17 mouse cellular contexts compared by ENCODE assay signal in the genomic region with DNA sequence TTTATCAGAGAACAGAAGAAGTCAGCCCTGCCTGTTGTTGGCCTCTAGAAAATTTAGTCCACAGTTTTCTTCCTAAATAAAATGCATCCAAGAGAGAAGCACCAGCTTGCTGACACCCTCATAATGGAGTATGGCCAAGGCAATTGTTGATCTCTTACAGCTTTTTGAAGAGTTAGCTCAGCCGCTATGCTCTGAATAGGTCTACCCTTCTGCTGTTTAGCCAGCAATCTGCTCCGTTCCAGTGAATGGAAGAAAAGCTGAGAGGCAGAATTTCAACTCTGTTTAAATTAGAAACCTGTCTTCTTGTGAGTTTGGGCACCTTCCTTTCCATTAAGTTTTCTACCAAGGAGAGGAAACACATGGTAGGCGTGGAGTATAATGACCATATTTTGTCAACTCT.
DNase-seq lines count a peak whose midpoint lies in the region; ATAC-seq and TF ChIP-seq lines count a peak whose summit lies in the region.
"Had no signal": no experiment of that assay in that cellular context is flagged by ENCODE, and none has a peak within 500 bp of the region (broad histone marks: within the 10 kb centered on the region; RNA-seq: fewer than 3 reads in every experiment).

No protein-coding gene starts in this region.

- WGBS in lung, postnatal 0 days, result 83% methylated on average over 3 of the region's 3 CpGs

- peak overlapping the region; percentile 67 for H3K27ac ChIP-seq in layer of hippocampus, adult 2 months
- no peak overlapping the region for H3K27ac ChIP-seq in lung, postnatal 0 days (ENCODE audit: low read length)
- H3K27ac ChIP-seq: heart, embryonic 13.5 days; limb, embryonic 12.5 days; liver, embryonic 15.5 days; neural tube, embryonic 13.5 days had no signal

- ATAC-seq in lung, postnatal 0 days, result no peak
- ATAC-seq: CD4-positive, CD25-positive, alpha-beta regulatory T cell, adult 4 months had no signal

- peak; percentile 81 for DNase-seq in brain, adult 2 months (ENCODE audit: low read depth, low spot score)
- DNase-seq in brain, embryonic 14.5 days (ENCODE audit: low read depth), result peak; percentile 87
- DNase-seq in layer of hippocampus, adult 2 months (ENCODE audit: low spot score in 2 of 2), result peak; percentile 71 to 75
- peak; percentile 11 to 81 for DNase-seq in left cerebral cortex, postnatal 25 days (ENCODE audit: low spot score in 2 of 2)
- no peak for DNase-seq in kidney, adult 11 months
- no peak for DNase-seq in lung, postnatal 0 days (ENCODE audit: low spot score)
- no peak for DNase-seq in liver
- DNase-seq: adrenal gland, adult 8-10 months; cerebellum, postnatal 36 days; kidney, adult 8-10 months; kidney, postnatal 36 days; lung, postnatal 14 days had no signal

- no peaks in the 10 kb centered on the region for H3K4me1 ChIP-seq in lung, postnatal 0 days (ENCODE audit: insufficient read depth, low read depth, low read length)
- H3K4me1 ChIP-seq: heart, embryonic 13.5 days; limb, embryonic 12.5 days; liver, embryonic 15.5 days; neural tube, embryonic 13.5 days had no signal

- TF ChIP-seq EP300 in lung, postnatal 0 days (IDR thresholded peaks at IDR 0.05), result no peak

- H3K27me3 ChIP-seq in lung, postnatal 0 days (replicated peaks; ENCODE audit: insufficient read depth, low read length), result no peaks in the 10 kb centered on the region
- H3K27me3 ChIP-seq: heart, embryonic 13.5 days; limb, embryonic 12.5 days; liver, embryonic 15.5 days; neural tube, embryonic 13.5 days had no signal

- no peak for TF ChIP-seq POLR2A in brain, embryonic 14.5 days (IDR thresholded peaks at IDR 0.05; ENCODE audit: borderline replicate concordance, extremely low read depth, insufficient read depth, insufficient read length, poor library complexity, severe bottlenecking)

- intact Hi-C loops in left cerebral cortex, postnatal 25 days (cut with DNase I), result no loop called here

- no peak overlapping the region for H3K4me2 ChIP-seq in lung, postnatal 0 days (replicated peaks; ENCODE audit: low read depth, low read length)
- H3K4me2 ChIP-seq: heart, embryonic 13.5 days; limb, embryonic 12.5 days; liver, embryonic 15.5 days; neural tube, embryonic 13.5 days had no signal

- H3K4me3 ChIP-seq in layer of hippocampus, adult 2 months, result no peak overlapping the region
- H3K4me3 ChIP-seq in lung, postnatal 0 days (ENCODE audit: low read depth, low read length), result no peak overlapping the region
- H3K4me3 ChIP-seq: heart, embryonic 13.5 days; limb, embryonic 12.5 days; liver, embryonic 15.5 days; neural tube, embryonic 13.5 days had no signal

- H3K36me3 ChIP-seq in lung, postnatal 0 days (ENCODE audit: insufficient read depth, low read length), result no peaks in the 10 kb centered on the region
- H3K36me3 ChIP-seq: heart, embryonic 13.5 days; limb, embryonic 12.5 days; liver, embryonic 15.5 days; neural tube, embryonic 13.5 days had no signal

- H3K9me3 ChIP-seq in lung, postnatal 0 days (ENCODE audit: low read length), result no peaks in the 10 kb centered on the region
- H3K9me3 ChIP-seq: heart, embryonic 13.5 days; limb, embryonic 12.5 days; liver, embryonic 15.5 days; neural tube, embryonic 13.5 days had no signal

- H3K9ac ChIP-seq in lung, postnatal 0 days (replicated peaks; ENCODE audit: low read depth), result no peak overlapping the region
- H3K9ac ChIP-seq: heart, embryonic 13.5 days; limb, embryonic 12.5 days; liver, embryonic 15.5 days; neural tube, embryonic 13.5 days had no signal

- no peak for TF ChIP-seq CTCF in brain, embryonic 14.5 days (IDR thresholded peaks at IDR 0.05; ENCODE audit: borderline replicate concordance, extremely low read depth, insufficient read depth, insufficient read length)
- TF ChIP-seq CTCF in layer of hippocampus, adult 2 months (conservative IDR thresholded peaks at IDR 0.05), result no peak
- no peak for TF ChIP-seq CTCF in lung, postnatal 0 days (IDR thresholded peaks at IDR 0.05)

Comparison
In these comparisons a context has a peak if more than half of its experiments do, and no peak if none do; other contexts are left out.
1. DNase-seq: peak in brain, adult 2 months (single experiment), brain, embryonic 14.5 days (single experiment), layer of hippocampus, adult 2 months (2 of 2) and left cerebral cortex, postnatal 25 days (2 of 2); none in kidney, adult 11 months (single experiment), lung, postnatal 0 days (single experiment) and liver (single experiment).